Mouse (Mus musculus) C2C12 (cell line): ENCODE results near the gene Hlcs.

ENCODE experiments used
- CEBPB ChIP-seq: IDR thresholded peaks from one replicate; pipeline ENCODE4 v1.6.1; 2011; ENCODE audit warnings: low read depth, mild to moderate bottlenecking, control low read depth, moderate library complexity
- CTCF ChIP-seq: IDR thresholded peaks from one replicate; pipeline ENCODE4 v1.5.1; 2011; ENCODE audit not compliant: control insufficient read depth, insufficient read depth, insufficient read length
- MAX ChIP-seq: IDR thresholded peaks from one replicate; pipeline ENCODE4 v1.6.1; 2011; ENCODE audit warnings: mild to moderate bottlenecking, control low read depth
- MYOG ChIP-seq: IDR thresholded peaks from one replicate; pipeline ENCODE4 v1.6.1; 2011; ENCODE audit not compliant: control insufficient read depth, insufficient read length; ENCODE audit errors: extremely low read depth
- USF1 ChIP-seq: IDR thresholded peaks from one replicate; pipeline ENCODE4 v1.6.1; 2011; ENCODE audit warnings: low read depth, mild to moderate bottlenecking, control low read depth, moderate library complexity

- TF ChIP-seq USF1, result no peak
- no peak for TF ChIP-seq CTCF
- no peak for TF ChIP-seq CEBPB
- TF ChIP-seq MYOG, result no peak
- TF ChIP-seq MAX, result no peak
Observed at GRCm38 (mm10) chr16:94191379-94192315, 121.7 kb downstream of the Hlcs start.
